Mouse (Mus musculus): Measurements from ENCODE around the gene Col6a2.

Gene Col6a2

DNA sequence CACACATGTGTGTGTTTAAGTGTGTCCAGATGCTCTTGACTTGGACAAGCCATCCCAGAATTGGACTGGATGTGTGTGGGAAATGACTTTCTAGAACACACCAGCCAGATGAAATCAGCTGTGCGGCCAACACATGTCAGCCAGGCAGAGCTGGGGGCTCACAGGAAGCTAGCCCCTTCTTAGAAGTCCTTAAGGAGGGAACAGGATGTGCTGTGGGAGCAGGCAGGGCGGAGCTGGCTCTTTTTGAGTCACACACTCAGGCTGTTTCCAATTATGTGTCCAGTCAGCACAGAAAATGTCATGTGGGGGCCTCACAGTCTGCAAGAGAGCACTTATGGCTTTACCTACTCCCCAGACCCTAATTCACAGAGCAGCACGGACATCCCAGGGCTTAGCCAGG, 12.6 kb upstream of the Col6a2 start:
- no peak for DNase-seq (ENCODE audit: low spot score)

DNA sequence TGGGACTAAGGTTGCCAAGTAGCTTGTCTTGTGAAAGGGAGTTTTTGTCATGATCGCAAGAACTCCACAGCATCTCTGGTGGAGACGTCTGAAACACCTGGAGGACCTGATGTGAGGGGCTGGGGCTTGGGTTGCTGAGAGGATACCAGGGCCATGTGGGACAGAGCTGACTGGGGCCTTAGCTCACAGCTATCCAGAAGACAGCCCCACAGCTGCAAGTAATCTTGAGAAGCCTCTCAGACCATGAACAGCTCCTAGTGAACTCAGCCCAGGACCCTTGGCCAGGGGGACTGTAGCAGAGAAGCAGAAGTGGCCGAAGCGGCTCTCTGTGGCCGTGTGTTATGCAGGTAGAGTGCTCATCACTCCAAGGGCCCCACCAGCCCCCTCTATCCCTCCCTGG, 11.2 kb upstream of the Col6a2 start:
- no peak for DNase-seq (ENCODE audit: low spot score)

DNA sequence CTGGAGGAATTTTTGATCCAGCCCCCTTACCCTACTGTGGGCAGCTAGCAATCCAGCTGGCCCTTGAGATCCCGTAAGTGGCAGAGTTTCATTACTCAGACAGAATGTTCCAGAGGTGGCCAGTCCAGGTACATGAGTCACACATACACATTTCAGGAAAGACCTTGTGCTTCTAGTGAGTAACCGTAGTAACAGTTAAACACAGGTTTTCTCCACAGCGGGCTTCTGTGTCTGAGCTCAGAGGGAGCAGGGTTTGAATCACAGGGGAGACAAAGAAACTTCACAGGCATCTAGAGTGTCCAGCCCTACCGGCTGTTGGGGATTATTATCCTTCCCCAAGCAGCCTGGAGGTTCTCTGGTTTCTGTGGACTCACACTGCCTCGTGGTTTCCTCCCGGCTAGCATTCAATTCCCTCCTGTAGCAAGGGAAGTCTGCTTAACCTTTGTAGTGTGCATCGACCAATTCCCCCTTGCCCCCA, 10.7 kb upstream of the Col6a2 start:
- no peak for DNase-seq (ENCODE audit: low spot score)

DNA sequence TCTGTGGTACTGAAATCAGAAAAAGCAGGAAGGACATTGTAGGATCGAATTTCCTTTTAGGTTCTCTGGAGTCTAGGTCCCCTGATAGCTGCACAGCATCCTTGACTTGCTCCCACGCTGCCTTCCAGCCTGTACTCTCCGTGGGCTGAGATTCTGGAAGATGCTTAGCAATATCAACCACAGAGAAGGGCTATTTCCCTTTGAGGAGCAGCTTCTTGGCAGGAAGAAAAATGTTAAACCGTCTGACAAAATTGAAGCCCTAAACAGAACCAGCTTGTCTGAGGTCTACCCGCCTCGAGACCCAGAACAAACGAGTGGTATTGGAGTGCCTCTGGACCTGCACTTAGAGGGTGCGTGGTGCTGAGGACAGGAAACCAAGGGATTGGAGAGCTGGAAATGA, 9.2 kb upstream of the Col6a2 start:
- no peak for DNase-seq (ENCODE audit: low spot score)

DNA sequence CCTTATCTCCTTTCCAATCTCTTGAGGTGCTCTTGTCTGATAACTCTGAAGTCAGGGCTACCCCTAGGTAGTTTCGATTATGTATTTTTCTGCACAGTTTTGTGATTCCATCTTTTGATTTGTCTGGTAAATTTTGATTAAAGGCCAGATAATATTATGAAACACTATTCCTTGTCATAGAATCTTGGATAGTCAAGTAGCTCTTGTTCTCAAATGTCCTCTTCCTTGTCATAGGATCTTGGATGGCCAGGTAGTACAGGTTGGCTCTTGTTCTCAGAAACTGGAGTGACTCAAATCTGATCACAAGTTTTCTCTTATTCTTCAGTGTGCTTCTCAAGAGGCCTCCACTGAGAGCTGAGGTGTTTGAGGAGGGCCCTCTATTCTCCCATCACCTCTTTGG, 7.2 kb upstream of the Col6a2 start:
- DNase-seq (ENCODE audit: low spot score), result no peak

DNA sequence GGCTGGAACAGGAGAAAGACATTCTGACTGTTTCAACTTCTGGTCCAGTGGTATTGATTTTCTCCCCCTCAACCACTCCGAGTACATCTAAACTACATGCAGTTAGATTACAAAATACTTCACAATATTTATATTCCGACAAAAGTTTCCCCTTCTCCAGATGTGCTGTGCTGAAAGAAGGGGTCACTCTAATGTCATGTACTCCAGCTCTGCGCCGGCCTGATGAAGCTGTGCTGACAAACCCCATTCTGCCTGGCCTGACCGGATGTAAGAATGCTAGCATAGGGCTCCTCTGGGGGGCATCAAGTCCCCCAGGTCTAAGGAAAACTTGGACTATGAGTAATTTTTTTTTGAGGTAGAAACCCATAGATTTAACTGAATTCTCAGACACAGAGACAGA, 4.3 kb upstream of the Col6a2 start:
- no peak for DNase-seq (ENCODE audit: low spot score)

DNA sequence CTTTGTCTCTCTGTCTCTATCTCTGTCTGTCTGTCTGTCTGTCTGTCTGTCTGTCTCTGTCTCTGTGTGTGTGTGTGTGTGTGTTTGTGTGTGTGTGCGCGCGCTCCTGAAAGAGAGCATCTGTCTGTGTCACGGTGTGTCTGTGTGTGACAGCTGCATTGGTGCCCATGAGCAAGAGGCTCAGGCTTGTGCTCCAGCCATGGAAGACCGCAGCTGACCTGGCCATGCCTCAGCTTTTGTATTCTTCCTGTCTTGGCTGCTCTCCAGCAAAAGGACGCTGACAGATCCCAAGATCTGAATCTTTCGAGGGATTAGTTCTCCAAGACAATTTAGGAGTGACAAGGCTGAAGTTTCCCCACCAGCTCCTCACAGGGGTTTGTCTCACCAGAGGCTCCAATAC, 1.5 kb upstream of the Col6a2 start:
- DNase-seq (ENCODE audit: low spot score), result no peak

DNA sequence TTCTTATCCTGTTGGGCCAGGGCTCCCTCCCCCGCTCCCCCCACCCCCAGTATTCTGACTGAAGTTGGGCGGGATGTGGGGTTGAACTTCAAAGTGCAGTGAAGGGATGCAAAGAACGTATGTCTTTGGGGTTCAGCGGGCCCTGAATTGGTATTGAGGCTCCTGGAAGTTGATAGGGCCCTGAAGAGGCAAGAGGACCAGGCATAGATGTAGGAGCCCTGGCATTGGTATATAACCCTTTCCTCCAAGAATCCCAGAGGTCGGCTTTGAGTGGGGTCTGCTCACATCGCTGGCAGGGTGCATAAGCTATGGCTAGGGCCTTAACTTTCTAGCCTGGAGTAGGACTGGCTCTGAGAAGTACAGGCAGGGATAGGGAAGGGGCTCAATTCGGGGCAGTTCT, 304 bp upstream of the Col6a2 start:
- DNase-seq (ENCODE audit: low spot score), result no peak

DNA sequence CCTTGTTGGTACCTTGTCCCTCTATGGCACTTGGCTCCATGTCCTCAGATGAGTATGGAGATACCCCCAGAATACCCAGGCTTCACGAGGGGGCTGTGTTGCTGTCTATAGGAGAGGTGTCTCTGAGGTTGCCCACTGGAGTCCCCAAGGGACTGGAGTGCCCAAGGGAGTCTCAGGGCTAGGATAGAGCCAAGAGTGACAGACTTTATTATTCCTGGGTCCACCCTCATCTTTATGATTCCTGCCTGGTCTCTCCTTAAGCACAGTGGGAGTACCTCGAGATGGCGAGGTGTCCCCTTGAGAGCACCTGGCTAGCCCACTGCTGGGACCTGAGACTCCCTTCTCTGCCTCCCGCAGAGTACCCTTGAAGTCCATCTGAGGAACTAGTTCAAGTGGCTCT, 1.0 kb downstream of the Col6a2 start:
- DNase-seq (ENCODE audit: low spot score), result no peak

DNA sequence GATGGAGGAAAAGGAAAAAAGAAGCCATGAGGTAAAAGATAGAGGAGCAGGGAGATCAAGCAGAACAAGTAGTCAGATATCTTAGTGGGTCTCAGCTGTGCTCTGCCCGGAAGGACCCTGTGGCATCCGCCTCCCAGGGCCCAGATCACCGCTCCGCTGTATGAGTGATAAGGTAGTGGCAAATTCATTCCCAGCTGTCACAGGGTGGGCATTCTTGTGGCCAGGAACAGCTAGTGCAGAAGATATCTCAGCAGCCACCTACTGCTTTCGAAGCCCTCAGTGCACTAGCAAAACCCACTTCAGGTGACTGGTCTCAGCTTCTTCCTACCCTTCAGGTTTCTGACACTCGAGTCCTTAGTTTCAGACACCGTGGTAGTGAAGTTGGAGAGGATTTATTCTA, 11.0 kb downstream of the Col6a2 start:
- DNase-seq (ENCODE audit: low spot score), result no peak

DNA sequence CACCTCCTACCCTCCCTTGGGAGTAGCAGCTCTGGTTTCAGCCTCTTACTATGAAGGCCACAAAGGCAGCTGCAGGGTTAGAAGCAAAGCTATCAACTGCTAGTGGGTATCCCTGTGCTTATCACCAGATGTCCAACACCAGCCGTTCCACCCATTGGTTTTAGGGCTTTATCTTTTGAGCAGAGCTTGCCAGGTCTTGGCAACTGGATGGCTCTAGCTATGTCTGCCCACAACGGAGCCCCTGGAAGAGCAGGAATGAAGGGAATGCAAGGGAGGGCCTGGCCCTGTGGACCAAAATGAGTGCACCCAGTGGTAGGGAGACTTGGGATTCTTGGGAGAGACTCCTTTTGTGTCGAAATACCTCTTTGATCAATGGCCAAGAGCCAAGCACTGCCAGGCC, 20.7 kb downstream of the Col6a2 start:
- DNase-seq (ENCODE audit: low spot score), result no peak

DNA sequence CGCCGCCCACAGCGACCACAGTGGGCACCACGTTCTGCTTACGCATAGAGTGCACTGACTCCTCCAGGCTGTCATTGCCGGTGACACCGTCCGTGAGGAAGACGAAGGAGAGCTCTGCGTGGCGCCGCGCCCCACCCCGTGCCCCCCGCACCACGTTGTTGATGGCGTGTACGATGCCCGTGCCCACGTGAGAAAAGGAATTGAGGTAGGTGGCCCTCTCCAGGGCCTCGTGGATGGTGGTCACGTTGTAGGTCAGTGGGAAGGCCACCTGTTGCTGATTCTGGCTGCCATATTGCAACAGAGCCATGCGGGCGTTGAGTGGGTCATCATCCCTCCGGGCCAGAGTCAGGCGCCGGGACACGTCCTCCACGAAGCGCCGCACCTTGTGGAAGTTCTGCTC, 27.1 kb downstream of the Col6a2 start:
- no peak for DNase-seq (ENCODE audit: low spot score)

DNA sequence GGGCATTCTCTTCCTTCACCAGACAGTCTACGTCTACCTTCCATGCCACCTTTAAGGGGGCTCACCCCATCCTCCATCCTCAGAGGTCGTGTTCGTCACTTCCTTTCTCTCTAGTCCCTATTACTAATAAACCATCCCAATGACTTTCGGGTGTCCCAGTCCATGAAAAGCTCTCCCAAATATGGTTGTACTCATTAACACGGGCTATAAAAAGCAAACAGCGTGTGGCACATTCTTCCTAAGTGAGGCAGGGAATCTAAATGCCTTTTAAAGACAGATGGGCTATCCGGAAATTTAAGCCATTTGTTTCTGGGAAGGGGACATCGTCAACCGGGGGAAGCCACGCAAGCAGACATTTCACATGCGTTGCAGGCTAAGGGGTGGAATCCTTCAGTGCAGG, 33.2 kb downstream of the Col6a2 start:
- no peak for DNase-seq (ENCODE audit: low spot score)

DNA sequence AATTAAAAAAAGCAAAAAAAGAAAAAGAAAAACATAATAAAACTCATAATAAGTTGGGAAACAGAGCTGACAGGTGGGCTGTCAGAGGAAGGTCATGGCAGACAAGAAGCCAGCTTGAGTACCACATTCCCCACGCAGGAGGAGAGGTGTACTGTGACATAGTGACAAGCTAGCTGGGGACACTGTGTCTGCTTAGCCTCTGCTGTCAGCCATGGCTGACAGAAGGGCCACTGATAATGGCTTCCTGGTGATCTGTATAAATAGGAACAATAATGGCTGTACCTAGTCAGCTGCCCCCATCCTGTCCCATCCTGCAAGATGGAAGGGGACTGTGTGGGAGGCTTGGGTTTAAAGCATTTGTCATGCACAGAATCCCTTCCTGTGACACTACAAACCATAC, 37.2 kb downstream of the Col6a2 start:
- DNase-seq (ENCODE audit: low spot score), result no peak

DNA sequence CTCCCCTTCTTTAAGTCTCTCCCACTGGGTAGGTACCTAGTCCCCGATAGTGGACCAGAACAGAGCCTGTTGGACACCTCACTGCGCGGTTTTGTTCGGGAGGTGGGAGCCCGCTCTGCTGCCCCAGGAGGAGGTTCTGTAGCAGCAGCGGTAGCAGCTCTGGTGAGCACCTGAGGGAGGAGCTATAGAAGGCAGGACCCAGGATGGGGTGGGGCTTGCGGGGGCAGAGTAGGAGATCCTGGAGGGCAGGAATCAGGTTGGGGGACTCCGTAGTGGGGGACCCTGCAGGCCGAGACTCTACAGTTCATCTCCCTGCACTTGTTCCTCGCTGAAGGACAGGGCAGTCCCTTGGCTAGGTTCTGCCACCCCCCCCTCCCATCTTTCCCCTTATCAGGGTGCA, 39.3 kb downstream of the Col6a2 start:
- no peak for DNase-seq (ENCODE audit: low spot score)

DNA sequence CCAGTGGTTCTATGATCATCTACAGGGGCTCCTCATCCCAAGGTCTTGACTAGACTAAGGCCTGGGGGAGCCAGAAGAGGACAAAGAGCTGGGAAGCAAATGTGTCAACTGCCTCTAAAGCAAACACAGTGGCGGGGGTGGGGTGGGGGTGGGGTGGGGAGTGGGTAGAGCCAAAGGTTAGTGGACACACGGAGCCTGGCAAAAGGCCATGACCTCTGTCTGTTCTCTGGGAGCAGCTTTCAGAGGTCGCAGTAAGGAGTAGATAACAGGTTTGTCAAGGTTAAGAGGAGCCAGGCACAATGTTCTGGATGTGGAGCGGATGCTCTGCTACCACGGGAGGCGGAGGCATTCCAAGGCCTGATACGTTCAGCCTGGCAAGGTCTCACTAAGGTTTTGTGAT, 46.5 kb downstream of the Col6a2 start:
- no peak for DNase-seq (ENCODE audit: low spot score)

DNA sequence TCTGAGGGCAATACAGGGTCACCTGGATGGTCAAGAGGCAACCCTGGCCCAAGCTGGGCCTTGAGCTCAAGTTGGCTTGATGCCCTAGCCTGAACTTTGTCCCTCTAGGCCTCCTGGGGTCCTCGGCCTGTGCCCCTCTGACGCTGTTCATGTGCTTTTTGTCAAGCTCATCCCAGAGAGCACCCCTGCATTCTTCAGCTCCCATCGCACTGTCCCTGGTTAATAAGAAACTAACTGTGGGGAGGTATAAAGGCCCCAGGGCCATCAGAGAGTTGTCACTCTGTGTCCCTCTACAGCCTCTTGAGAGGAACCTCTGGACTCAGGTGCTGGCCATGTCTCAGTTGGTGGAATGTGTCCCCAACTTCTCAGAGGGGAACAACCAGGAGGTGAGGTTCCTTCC, 48.1 kb downstream of the Col6a2 start, which contains the start of gene Ftcd:
Gene Ftcd (plus strand): TSS at position 275 of the 400 bp plus-strand sequence.
- no peak for DNase-seq (ENCODE audit: low spot score)

DNA sequence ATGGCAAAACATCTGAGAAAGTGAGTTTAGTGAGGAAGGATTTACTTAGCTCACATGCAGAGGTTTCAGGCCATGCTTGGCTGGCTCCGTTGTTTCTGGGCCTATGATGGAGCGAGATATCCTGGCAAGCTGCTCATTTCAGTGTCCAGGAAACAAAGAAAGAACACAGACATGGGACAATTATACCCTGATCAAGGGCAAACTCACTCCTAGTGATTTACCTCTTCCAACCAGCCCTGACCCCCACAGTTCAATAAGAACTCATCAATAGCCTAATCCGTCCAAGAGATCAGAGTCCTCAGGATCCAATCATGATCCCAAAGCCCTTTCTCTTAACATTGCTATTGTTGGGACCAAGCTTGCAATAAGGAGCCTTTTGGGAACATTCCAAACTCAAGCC, 51.3 kb downstream of the Col6a2 start:
- DNase-seq (ENCODE audit: low spot score), result no peak

DNA sequence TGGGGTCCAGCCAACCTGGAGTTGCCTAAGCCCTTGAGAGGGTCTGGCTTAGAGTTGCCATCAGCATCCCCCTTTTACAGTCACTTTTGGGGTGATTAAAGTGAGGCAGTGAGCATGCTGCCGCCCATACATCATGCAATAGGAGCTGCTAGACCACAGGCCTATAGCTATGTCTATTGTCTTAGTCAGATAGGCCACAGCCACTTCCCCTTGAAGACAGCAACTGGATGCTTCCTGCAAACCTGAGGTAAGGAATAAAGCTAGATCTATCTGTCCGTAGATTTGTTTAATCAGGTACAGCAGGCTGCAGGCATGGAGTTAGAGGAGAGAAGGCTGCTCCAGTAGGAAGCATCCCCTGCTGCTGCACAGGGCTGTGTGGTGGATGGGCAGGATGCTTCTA, 52.4 kb downstream of the Col6a2 start:
- no peak for DNase-seq (ENCODE audit: low spot score)

DNA sequence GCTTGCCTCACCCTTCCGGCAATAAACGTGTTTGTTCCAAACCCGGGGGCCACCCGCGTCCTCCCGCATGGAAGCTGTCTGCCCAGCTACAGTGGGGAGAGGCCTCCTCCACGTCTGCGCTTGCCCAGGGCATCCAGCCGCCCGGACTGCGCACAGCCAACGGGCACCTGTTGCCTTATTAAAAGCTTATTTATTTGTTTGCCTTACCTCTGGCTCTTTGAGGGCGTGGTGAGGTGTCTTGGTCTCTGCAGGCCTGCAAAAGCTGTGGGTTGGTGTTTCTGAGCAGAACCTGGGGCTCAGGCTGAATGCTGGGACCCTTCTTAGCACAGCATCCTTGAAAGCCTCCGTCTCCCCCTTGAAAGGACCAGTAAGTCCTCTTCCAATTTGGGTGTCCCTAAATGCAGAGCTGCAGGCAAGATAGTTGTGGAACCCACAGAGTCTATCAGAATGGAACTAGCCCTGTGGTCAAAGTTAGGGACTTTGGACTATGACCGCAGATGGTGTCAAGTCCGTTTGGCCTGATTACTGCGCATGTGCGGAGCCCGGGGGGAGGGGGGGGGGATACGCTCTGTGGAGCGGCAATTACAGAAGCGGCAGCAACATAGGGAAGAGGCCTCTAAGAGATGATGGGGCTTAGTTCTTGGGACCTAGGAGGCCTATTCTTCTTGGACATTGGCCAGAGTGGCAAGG, 53.3 kb downstream of the Col6a2 start:
- no peak for DNase-seq (ENCODE audit: low spot score)

DNA sequence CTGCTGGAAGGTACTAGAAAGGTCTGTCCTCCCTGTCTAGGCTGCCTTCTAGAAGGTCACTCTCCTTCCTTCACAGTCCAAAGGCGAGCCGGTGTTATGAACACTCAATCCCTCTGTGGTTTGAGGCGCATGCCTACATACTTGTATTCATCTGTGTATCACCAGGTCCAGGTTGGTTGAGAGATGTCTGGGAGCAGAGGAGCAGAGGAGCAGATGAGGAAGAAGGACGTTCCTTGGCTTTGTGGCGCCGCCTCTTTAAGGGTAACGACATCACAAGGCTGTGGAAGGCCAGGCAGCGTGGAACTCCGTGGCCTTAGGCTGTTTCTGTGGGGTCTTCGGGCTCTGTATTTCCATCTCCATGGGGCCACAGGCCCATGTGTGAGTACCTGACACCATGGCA, 61.5 kb downstream of the Col6a2 start, which contains the start of gene Spatc1l:
Gene Spatc1l (plus strand): TSS at position 301 of the 400 bp plus-strand sequence.
- no peak for DNase-seq (ENCODE audit: low spot score)

DNA sequence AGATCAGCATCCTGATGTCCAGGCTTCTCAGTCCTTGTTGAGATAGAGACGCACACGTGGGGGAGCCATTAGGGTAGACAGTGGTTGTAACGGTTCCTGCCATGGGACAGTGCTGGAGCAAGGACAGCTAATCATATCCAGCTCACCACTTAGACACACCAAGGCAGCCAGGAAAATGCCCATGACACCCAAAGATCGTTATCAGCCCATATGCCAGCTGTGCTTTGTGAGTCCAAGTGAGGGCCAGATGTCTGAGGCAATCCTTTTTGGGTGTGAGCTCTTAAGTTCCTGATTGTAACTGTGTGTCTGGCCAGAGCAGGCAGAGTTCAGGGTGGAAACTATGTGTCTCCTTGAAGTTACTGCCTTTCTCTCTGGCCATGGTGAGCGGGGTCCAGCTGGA, 69.4 kb downstream of the Col6a2 start:
- DNase-seq (ENCODE audit: low spot score), result no peak

DNA sequence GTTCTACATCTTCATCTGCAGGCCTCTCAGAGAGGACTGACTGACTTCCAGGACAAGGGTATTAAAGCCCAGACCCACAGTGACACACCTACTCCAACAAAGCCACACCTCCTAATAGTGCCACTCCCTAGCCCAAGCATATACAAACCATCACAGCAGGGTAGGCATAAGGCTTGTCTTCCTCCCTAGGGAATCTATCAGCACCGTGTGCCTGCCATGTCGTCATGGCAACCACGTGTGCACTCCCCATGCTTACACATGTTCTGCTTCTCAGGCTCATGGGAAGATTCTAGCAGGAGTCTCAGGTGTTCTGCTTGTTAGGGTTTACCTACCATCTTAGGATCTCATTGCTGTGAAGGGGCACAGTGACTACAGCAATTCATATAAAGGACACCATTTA, 71.9 kb downstream of the Col6a2 start:
- no peak for DNase-seq (ENCODE audit: low spot score)

DNA sequence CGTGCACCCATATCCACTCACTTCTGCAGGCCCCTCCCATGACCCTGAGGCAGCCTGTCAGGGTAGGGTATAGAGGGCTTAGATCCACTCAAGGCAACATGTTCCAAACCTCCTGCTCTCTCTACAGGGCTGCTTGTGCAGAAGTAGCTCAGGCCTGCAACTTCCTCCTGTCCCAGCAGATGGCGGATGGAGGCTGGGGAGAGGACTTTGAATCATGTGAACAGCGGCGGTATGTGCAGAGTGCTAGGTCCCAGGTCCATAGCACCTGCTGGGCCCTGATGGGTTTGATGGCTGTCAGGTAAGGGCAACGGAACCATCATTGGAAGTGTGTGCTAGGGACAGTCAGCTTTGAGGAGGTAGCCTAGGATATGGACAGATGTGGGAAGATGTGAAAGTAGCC, 73.0 kb downstream of the Col6a2 start:
- DNase-seq (ENCODE audit: low spot score), result no peak

DNA sequence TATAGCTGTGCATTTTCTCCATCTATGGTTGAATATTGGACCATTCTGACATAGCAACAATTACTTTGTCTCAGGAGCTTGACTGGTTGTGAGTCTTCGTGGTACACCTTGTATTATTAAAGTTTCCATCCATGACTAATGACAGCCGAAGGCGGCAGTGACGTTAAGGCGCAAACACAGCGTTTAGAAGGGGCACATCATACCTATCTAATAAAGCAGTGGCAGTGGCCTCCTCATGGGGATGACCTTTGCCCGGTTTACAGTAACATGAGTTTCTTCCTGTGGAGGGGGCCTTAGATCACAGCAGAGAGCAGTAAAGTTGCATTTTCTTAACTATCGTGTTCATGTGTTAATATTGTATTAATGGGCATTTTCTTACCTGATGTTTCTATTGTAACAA, 75.2 kb downstream of the Col6a2 start:
- no peak for DNase-seq (ENCODE audit: low spot score)
